Comparison of ENCODE assay signal across 22 mouse cellular contexts in genomic region chr1:39694756-39695155, GRCm38 (mm10). TPM values are rescaled to one million over a fixed set of nuclear protein-coding genes. Genes with fewer than 3 reads are reported as not detected.
A peak's percentile ranks its signal among the peaks of the same experiment; 100 is the strongest.
DNase-seq lines count a peak whose midpoint lies in the region; ATAC-seq and TF ChIP-seq lines count a peak whose summit lies in the region.
"Had no signal": no experiment of that assay in that cellular context is flagged by ENCODE, and none has a peak within 500 bp of the region (broad histone marks: within the 10 kb centered on the region; RNA-seq: fewer than 3 reads in every experiment).

No protein-coding gene starts in this region.

- no peak overlapping the region for H3K4me3 ChIP-seq in heart, embryonic 10.5 days
- H3K4me3 ChIP-seq in intestine, embryonic 15.5 days (replicated peaks), result no peak overlapping the region
- H3K4me3 ChIP-seq in intestine, postnatal 0 days (ENCODE audit: low read depth, low read length), result no peak overlapping the region
- no peak overlapping the region for H3K4me3 ChIP-seq in intestine, embryonic 16.5 days (ENCODE audit: low read length)
- H3K4me3 ChIP-seq: embryonic facial prominence, embryonic 15.5 days; erythroblast, embryonic 14.5 days; forebrain, embryonic 15.5 days; hindbrain, embryonic 12.5 days had no signal

- ATAC-seq in intestine, embryonic 15.5 days, result peak; percentile 29; the same call in 1 of the 2 replicates
- no peak for ATAC-seq in intestine, postnatal 0 days
- ATAC-seq in intestine, embryonic 16.5 days, result peak; percentile 20; the same call in 1 of the 2 replicates
- ATAC-seq: forebrain, embryonic 15.5 days had no signal

- H3K9me3 ChIP-seq in heart, embryonic 10.5 days, result no peaks in the 10 kb centered on the region
- H3K9me3 ChIP-seq in intestine, embryonic 15.5 days, result no peaks in the 10 kb centered on the region
- H3K9me3 ChIP-seq in intestine, postnatal 0 days (ENCODE audit: control insufficient read depth), result no peaks in the 10 kb centered on the region
- H3K9me3 ChIP-seq in intestine, embryonic 16.5 days (ENCODE audit: control insufficient read depth, low read length), result no peaks in the 10 kb centered on the region
- H3K9me3 ChIP-seq: embryonic facial prominence, embryonic 15.5 days; forebrain, embryonic 15.5 days; hindbrain, embryonic 12.5 days had no signal

- no peak for DNase-seq in heart, embryonic 10.5 days (ENCODE audit: low spot score)
- DNase-seq in heart, postnatal 10 days, result no peak
- DNase-seq in kidney, postnatal 14 days, result peak; percentile 54
- DNase-seq in kidney, adult 9 months, result no peak
- no peak for DNase-seq in spleen, adult 12 weeks (ENCODE audit: low spot score)
- DNase-seq: adrenal gland, postnatal 10 days; cerebellum, adult 11 months; cerebellum, adult 8-10 months; embryo, embryonic 11 days; gastrocnemius, postnatal 10 days; heart, adult 18-20 months; heart, postnatal 36 days had no signal

- no peak overlapping the region for H3K9ac ChIP-seq in intestine, embryonic 15.5 days
- no peak overlapping the region for H3K9ac ChIP-seq in intestine, postnatal 0 days (ENCODE audit: low read depth, low read length)
- H3K9ac ChIP-seq in intestine, embryonic 16.5 days (ENCODE audit: low read depth, low read length), result no peak overlapping the region
- H3K9ac ChIP-seq: embryonic facial prominence, embryonic 15.5 days; forebrain, embryonic 15.5 days; hindbrain, embryonic 12.5 days had no signal

- H3K4me1 ChIP-seq in heart, embryonic 10.5 days, result peaks cover 39% of the 10 kb centered on the region
- peaks cover 6% of the 10 kb centered on the region; the same call in 1 of the 2 replicates for H3K4me1 ChIP-seq in intestine, embryonic 15.5 days (replicated peaks)
- 0 out of 2 replicates have a peak, but pooled peaks cover 3% of the 10 kb centered on the region for H3K4me1 ChIP-seq in intestine, postnatal 0 days (replicated peaks; ENCODE audit: control insufficient read depth, insufficient read depth, low read length)
- peaks cover 14% of the 10 kb centered on the region for H3K4me1 ChIP-seq in intestine, embryonic 16.5 days (ENCODE audit: control insufficient read depth, insufficient read depth, low read length)
- H3K4me1 ChIP-seq: forebrain, embryonic 15.5 days had no signal

- intact Hi-C loops in heart, postnatal 10 days (cut with DNase I), result no loop called here

- H3K27me3 ChIP-seq in heart, embryonic 10.5 days (ENCODE audit: insufficient read depth, poor library complexity, severe bottlenecking), result peaks cover 7% of the 10 kb centered on the region; the same call in 1 of the 2 replicates
- H3K27me3 ChIP-seq in intestine, embryonic 15.5 days (replicated peaks), result no peaks in the 10 kb centered on the region
- no peaks in the 10 kb centered on the region for H3K27me3 ChIP-seq in intestine, postnatal 0 days (replicated peaks; ENCODE audit: control insufficient read depth, insufficient read depth, low read length)
- no peaks in the 10 kb centered on the region for H3K27me3 ChIP-seq in intestine, embryonic 16.5 days (replicated peaks; ENCODE audit: control insufficient read depth, insufficient read depth, low read length)
- H3K27me3 ChIP-seq: embryonic facial prominence, embryonic 15.5 days; forebrain, embryonic 15.5 days had no signal

- H3K36me3 ChIP-seq in heart, embryonic 10.5 days, result no peaks in the 10 kb centered on the region
- H3K36me3 ChIP-seq in intestine, embryonic 15.5 days, result no peaks in the 10 kb centered on the region
- no peaks in the 10 kb centered on the region for H3K36me3 ChIP-seq in intestine, postnatal 0 days (ENCODE audit: control insufficient read depth, insufficient read depth)
- H3K36me3 ChIP-seq in intestine, embryonic 16.5 days (ENCODE audit: control insufficient read depth, insufficient read depth, low read length), result no peaks in the 10 kb centered on the region
- H3K36me3 ChIP-seq: embryonic facial prominence, embryonic 15.5 days; forebrain, embryonic 15.5 days; hindbrain, embryonic 12.5 days had no signal

- H3K4me2 ChIP-seq in intestine, embryonic 15.5 days (replicated peaks), result no peak overlapping the region
- H3K4me2 ChIP-seq in intestine, postnatal 0 days (replicated peaks; ENCODE audit: low read depth), result no peak overlapping the region
- no peak overlapping the region for H3K4me2 ChIP-seq in intestine, embryonic 16.5 days (ENCODE audit: low read depth, low read length)
- H3K4me2 ChIP-seq: embryonic facial prominence, embryonic 15.5 days; forebrain, embryonic 15.5 days; hindbrain, embryonic 12.5 days had no signal

- no peak for TF ChIP-seq CTCF in intestine, postnatal 0 days (IDR thresholded peaks at IDR 0.05; ENCODE audit: low read depth)

- peak overlapping the region; percentile 62; the same call in 1 of the 2 replicates for H3K27ac ChIP-seq in heart, embryonic 10.5 days
- no peak overlapping the region for H3K27ac ChIP-seq in intestine, embryonic 15.5 days
- H3K27ac ChIP-seq in intestine, postnatal 0 days (ENCODE audit: low read depth, low read length), result no peak overlapping the region
- no peak overlapping the region for H3K27ac ChIP-seq in intestine, embryonic 16.5 days (ENCODE audit: low read length)
- H3K27ac ChIP-seq: embryonic facial prominence, embryonic 15.5 days; forebrain, embryonic 15.5 days; hindbrain, embryonic 12.5 days had no signal

- WGBS in heart, embryonic 10.5 days, result 59% methylated on average over 7 of the region's 7 CpGs
- WGBS in intestine, embryonic 15.5 days, result 47% methylated on average over 7 of the region's 7 CpGs
- WGBS in intestine, postnatal 0 days, result 54% methylated on average over 7 of the region's 7 CpGs
- 48% methylated on average over 7 of the region's 7 CpGs for WGBS in intestine, embryonic 16.5 days

RNA-seq across cellular contexts. Expression of gene Rfx8, which starts 26.0 kb away (rescaled TPM):
- polyA plus RNA-seq in heart, embryonic 10.5 days (2016; fragmentation: Nextera tagmentation; extraction: Ambion mirVana), result 0.73 and 1.4 TPM in 2 replicates
- under 1 TPM; 0.53 to 0.55 TPM for total RNA-seq in heart, postnatal 10 days (2021)
- polyA plus RNA-seq in intestine, embryonic 15.5 days (2015; fragmentation: Nextera tagmentation; extraction: Ambion mirVana), result 0.13 and 0.20 TPM in 2 replicates
- 0.09 and 0.16 TPM in 2 replicates for polyA plus RNA-seq in intestine, postnatal 0 days (2015; fragmentation: Nextera tagmentation; extraction: Ambion mirVana)
- polyA plus RNA-seq in intestine, embryonic 16.5 days (2015; fragmentation: Nextera tagmentation; extraction: Ambion mirVana), result 0.18 TPM in 1 of 2 replicates, not detected in the other
- total RNA-seq: MEL had no signal
- polyA plus RNA-seq: forebrain, embryonic 15.5 days had no signal

RNA-seq across cellular contexts. Expression of gene Creg2, which starts 43.5 kb away (rescaled TPM):
- 0.04 and 0.06 TPM in 2 replicates for polyA plus RNA-seq in heart, embryonic 10.5 days (2016; fragmentation: Nextera tagmentation; extraction: Ambion mirVana)
- not detected for total RNA-seq in heart, postnatal 10 days (2021)
- 0.37 and 0.39 TPM in 2 replicates for polyA plus RNA-seq in intestine, embryonic 15.5 days (2015; fragmentation: Nextera tagmentation; extraction: Ambion mirVana)
- polyA plus RNA-seq in intestine, postnatal 0 days (2015; fragmentation: Nextera tagmentation; extraction: Ambion mirVana), result 0.26 and 0.34 TPM in 2 replicates
- 0.18 and 0.22 TPM in 2 replicates for polyA plus RNA-seq in intestine, embryonic 16.5 days (2015; fragmentation: Nextera tagmentation; extraction: Ambion mirVana)
- total RNA-seq: common myeloid progenitor, adult 5-6 weeks; heart, postnatal 36 days; MEL had no signal
- polyA plus RNA-seq: C2C12; erythroblast, embryonic 14.5 days had no signal
